Mouse (Mus musculus) midbrain, embryonic 16.5 days (tissue): ENCODE data around the gene Palm3. TPM values are rescaled to one million over a fixed set of nuclear protein-coding genes. Genes with fewer than 3 reads are reported as not detected.
"Not testable (repeated sequence)": the region's sequence is repeated elsewhere in the genome, so short reads cannot be mapped to it uniquely, and the experiment has no call there.

ENCODE experiments used
- ATAC-seq: fragments of 200-750 bp; cut with Nextera tagmentation; 2 replicates; pipeline ENCODE4 v1.8.0; 2017; ENCODE audit warnings: moderate TSS enrichment
- H3K27ac ChIP-seq: fragments of 300-500 bp; sonication (generic); 2 replicates; pipeline ENCODE4 v1.5.1; 2014; ENCODE audit warnings: mild to moderate bottlenecking, low read length, mixed read lengths
- H3K27me3 ChIP-seq: fragments of 300-500 bp; sonication (generic); 2 replicates; pipeline ENCODE4 v1.6.1; 2014; ENCODE audit warnings: low read depth, low read length, mixed read lengths; ENCODE audit not compliant: control insufficient read depth, insufficient read depth
- H3K36me3 ChIP-seq: fragments of 300-500 bp; sonication (generic); 2 replicates; pipeline ENCODE4 v1.6.1; 2014; ENCODE audit warnings: mild to moderate bottlenecking, low read length, moderate library complexity, mixed read lengths; ENCODE audit not compliant: control insufficient read depth, insufficient read depth
- H3K4me1 ChIP-seq: fragments of 300-500 bp; sonication (generic); 2 replicates; pipeline ENCODE4 v1.6.1; 2014; ENCODE audit warnings: mild to moderate bottlenecking, low read length, mixed read lengths; ENCODE audit not compliant: control insufficient read depth, insufficient read depth
- H3K4me2 ChIP-seq: fragments of 300-500 bp; sonication (generic); 2 replicates; pipeline ENCODE4 v1.6.1; 2014; ENCODE audit warnings: mild to moderate bottlenecking, low read length, mixed read lengths
- H3K4me3 ChIP-seq: fragments of 300-500 bp; sonication (generic); 2 replicates; pipeline ENCODE4 v1.5.1; 2014; ENCODE audit warnings: low read depth, mild to moderate bottlenecking, low read length, moderate library complexity, mixed read lengths
- H3K9ac ChIP-seq: fragments of 300-500 bp; sonication (generic); 2 replicates; pipeline ENCODE4 v1.6.1; 2014; ENCODE audit warnings: low read depth, low read length, mixed read lengths
- H3K9me3 ChIP-seq: fragments of 300-500 bp; sonication (generic); replicated peaks from 2 replicates; pipeline ENCODE4 v1.6.1; 2014; ENCODE audit warnings: mild to moderate bottlenecking, low read length, mixed read lengths; ENCODE audit not compliant: control insufficient read depth, poor library complexity, severe bottlenecking
- WGBS: fragments of 180-500 bp; shearing (Covaris S2); extraction: QIAGEN DNeasy Blood & Tissue Kit; methylation state at CpG from one replicate; pipeline ENCODE4 v1.1.7; 2014; 5-methylcytosine and 5-hydroxymethylcytosine counted together
- polyA plus RNA-seq: library from polyadenylated mRNA; unstranded; fragments of >200 nt; fragmentation: Nextera tagmentation; extraction: Ambion mirVana; gene quantifications from 2 replicates; pipeline ENCODE4 v1.2.1, GENCODE M21; 2015

Gene Palm3
- polyA plus RNA-seq, 1 experiment from 2014 or later: 4.7 TPM

- Histone ChIP-seq H3K4me1 (peaks cover 29% of the 10 kb centered on the region), H3K27me3 (no peaks in the 10 kb centered on the region), H3K9ac (no peak overlapping the region), H3K36me3 (peaks cover 17% of the 10 kb centered on the region), H3K4me2 (no peak overlapping the region), H3K27ac (no peak overlapping the region), H3K9me3 (no peaks in the 10 kb centered on the region), H3K4me3 (no peak overlapping the region)
- WGBS: 75% methylated on average over 9 of the region's 9 CpGs
- no peak for ATAC-seq
These were observed 43.1 kb upstream of the Palm3 start for GRCm38 (mm10) chr8:83978200-83978599.

GRCm38 (mm10) chr8:83980250-83980649 lies 41.0 kb upstream of the Palm3 start:
- ATAC-seq: no peak
- peaks cover 17% of the 10 kb centered on the region; the same call in 1 of the 2 replicates for H3K4me1 ChIP-seq
- H3K36me3 ChIP-seq: peaks cover 28% of the 10 kb centered on the region
- no peak overlapping the region for H3K4me2 ChIP-seq
- no peak overlapping the region for H3K27ac ChIP-seq
- WGBS: 90% methylated on average over 1 of the region's 1 CpGs
- no peak overlapping the region for H3K4me3 ChIP-seq
- H3K27me3 ChIP-seq: no peaks in the 10 kb centered on the region
- no peaks in the 10 kb centered on the region for H3K9me3 ChIP-seq
- no peak overlapping the region for H3K9ac ChIP-seq

GRCm38 (mm10) chr8:83980845-83981244 lies 40.4 kb upstream of the Palm3 start:
- Histone ChIP-seq H3K4me3 (no peak overlapping the region), H3K36me3 (peaks cover 30% of the 10 kb centered on the region), H3K9ac (no peak overlapping the region), H3K4me2 (no peak overlapping the region), H3K27me3 (no peaks in the 10 kb centered on the region), H3K4me1 (peaks cover 17% of the 10 kb centered on the region; the same call in 1 of the 2 replicates), H3K9me3 (no peaks in the 10 kb centered on the region), H3K27ac (no peak overlapping the region)
- no peak for ATAC-seq
- WGBS: 87% methylated on average over 8 of the region's 8 CpGs

GRCm38 (mm10) chr8:83981533-83981932 lies 39.7 kb upstream of the Palm3 start:
- WGBS: 94% methylated on average over 7 of the region's 7 CpGs
- no peak overlapping the region for H3K4me3 ChIP-seq
- peaks cover 17% of the 10 kb centered on the region; the same call in 1 of the 2 replicates for H3K4me1 ChIP-seq
- H3K9me3 ChIP-seq: no peaks in the 10 kb centered on the region
- no peak overlapping the region for H3K4me2 ChIP-seq
- no peak for ATAC-seq
- H3K9ac ChIP-seq: no peak overlapping the region
- H3K36me3 ChIP-seq: peaks cover 37% of the 10 kb centered on the region
- H3K27me3 ChIP-seq: no peaks in the 10 kb centered on the region
- H3K27ac ChIP-seq: no peak overlapping the region

GRCm38 (mm10) chr8:83982449-83982848 lies 38.8 kb upstream of the Palm3 start:
- Histone ChIP-seq H3K9ac (no peak overlapping the region), H3K4me2 (no peak overlapping the region), H3K4me3 (no peak overlapping the region), H3K27me3 (no peaks in the 10 kb centered on the region), H3K9me3 (no peaks in the 10 kb centered on the region), H3K27ac (no peak overlapping the region), H3K36me3 (peaks cover 44% of the 10 kb centered on the region), H3K4me1 (peaks cover 10% of the 10 kb centered on the region; the same call in 1 of the 2 replicates)
- WGBS: 90% methylated on average over 4 of the region's 4 CpGs
- no peak for ATAC-seq

- H3K4me3 ChIP-seq, H3K9ac ChIP-seq, H3K9me3 ChIP-seq, ATAC-seq, H3K4me1 ChIP-seq, H3K27ac ChIP-seq, H3K27me3 ChIP-seq, H3K4me2 ChIP-seq: not testable (repeated sequence)
- 95% methylated on average over 2 of the region's 2 CpGs for WGBS
- H3K36me3 ChIP-seq: peaks cover 50% of the 10 kb centered on the region
These were observed 38.0 kb upstream of the Palm3 start for GRCm38 (mm10) chr8:83983222-83983621.

GRCm38 (mm10) chr8:83989243-83989642 lies 32.0 kb upstream of the Palm3 start:
- Histone ChIP-seq H3K9me3 (no peaks in the 10 kb centered on the region), H3K27me3 (no peaks in the 10 kb centered on the region), H3K36me3 (peaks cover 49% of the 10 kb centered on the region), H3K9ac (no peak overlapping the region), H3K27ac (no peak overlapping the region), H3K4me2 (no peak overlapping the region), H3K4me3 (no peak overlapping the region), H3K4me1 (no peaks in the 10 kb centered on the region)
- ATAC-seq: no peak
- WGBS: 89% methylated on average over 7 of the region's 7 CpGs

- H3K4me1 ChIP-seq: no peaks in the 10 kb centered on the region
- no peak overlapping the region for H3K27ac ChIP-seq
- H3K4me2 ChIP-seq: no peak overlapping the region
- no peaks in the 10 kb centered on the region for H3K9me3 ChIP-seq
- peaks cover 42% of the 10 kb centered on the region for H3K36me3 ChIP-seq
- ATAC-seq: no peak
- H3K27me3 ChIP-seq: no peaks in the 10 kb centered on the region
- H3K4me3 ChIP-seq: no peak overlapping the region
- no peak overlapping the region for H3K9ac ChIP-seq
- WGBS: 95% methylated on average over 14 of the region's 14 CpGs
These were observed 31.1 kb upstream of the Palm3 start for GRCm38 (mm10) chr8:83990170-83990569.

GRCm38 (mm10) chr8:83992488-83992887 lies 28.8 kb upstream of the Palm3 start:
- Histone ChIP-seq H3K9ac (no peak overlapping the region), H3K4me1 (peaks cover 7% of the 10 kb centered on the region; the same call in 1 of the 2 replicates), H3K4me2 (no peak overlapping the region), H3K4me3 (no peak overlapping the region), H3K9me3 (no peaks in the 10 kb centered on the region), H3K36me3 (peaks cover 25% of the 10 kb centered on the region), H3K27ac (no peak overlapping the region), H3K27me3 (no peaks in the 10 kb centered on the region)
- ATAC-seq: no peak
- 89% methylated on average over 2 of the region's 2 CpGs for WGBS
